Comparison of ENCODE assay signal across 9 mouse cellular contexts in the genomic region with DNA sequence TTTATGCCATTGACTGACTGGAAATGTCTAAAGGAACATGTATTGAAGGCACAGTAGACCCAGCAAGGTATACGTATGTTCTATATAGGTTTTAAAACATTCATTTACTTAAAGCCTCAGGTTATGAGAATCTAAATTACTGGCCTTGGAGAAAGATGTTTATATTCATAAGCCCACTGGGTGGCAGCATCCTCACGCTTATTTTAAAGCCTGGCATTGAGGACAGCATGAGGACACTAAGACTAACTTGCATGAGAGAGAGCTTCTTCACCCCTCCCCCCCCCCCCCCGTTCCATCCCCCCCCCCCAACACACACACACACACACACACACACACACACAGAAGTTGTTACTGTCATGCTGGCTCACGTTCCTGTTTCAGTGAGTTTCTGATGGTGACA. TPM values are rescaled to one million over a fixed set of nuclear protein-coding genes. Genes with fewer than 3 reads are reported as not detected.
DNase-seq lines count a peak whose midpoint lies in the region; ATAC-seq and TF ChIP-seq lines count a peak whose summit lies in the region.
"Had no signal": no experiment of that assay in that cellular context is flagged by ENCODE, and none has a peak within 500 bp of the region (broad histone marks: within the 10 kb centered on the region; RNA-seq: fewer than 3 reads in every experiment).

No protein-coding gene starts in this region.

- no peaks in the 10 kb centered on the region for H3K4me1 ChIP-seq in ES-E14 (ENCODE audit: control insufficient read depth in 2 of 2, insufficient read depth in 2 of 2, low read length in 2 of 2, poor library complexity in 1 of 2)
- H3K4me1 ChIP-seq: limb, embryonic 15.5 days had no signal

- in situ Hi-C loops in ES-E14 (cut with MboI; ENCODE audit: low sequenced_read_pairs in 2 of 2, unreplicated experiment in 2 of 2), result loop anchor here in 1 of 2 experiments (10.0 kb wide), 1 partner anchor 672 kb away; no protein-coding TSS in a partner anchor

- 0 out of 2 replicates have a peak, but pooled peaks have one; percentile 35 for ATAC-seq in granulocyte monocyte progenitor cell, adult 5-6 weeks (replicated peaks; ENCODE audit: poor library complexity, severe bottlenecking)

- DNase-seq in 416B (ENCODE audit: low read depth), result peak; percentile 62
- DNase-seq in ES-E14 (ENCODE audit: low read depth, low spot score), result peak; percentile 19
- DNase-seq in cerebellum, postnatal 14 days, result peak; percentile 63
- peak; percentile 7 to 9 for DNase-seq in left cerebral cortex, postnatal 36 days (ENCODE audit: low spot score in 2 of 2)
- peak; percentile 43 to 45 for DNase-seq in right cerebral cortex, postnatal 10 days (ENCODE audit: low spot score in 2 of 2)
- DNase-seq in Muller cell, postnatal 12 days (ENCODE audit: inconsistent ontology term), result no peak
- DNase-seq in B cell, adult 2 months, result no peak

- no peak overlapping the region for H3K27ac ChIP-seq in ES-E14 (ENCODE audit: insufficient read depth, low read depth, low read length, poor library complexity, severe bottlenecking)
- H3K27ac ChIP-seq: limb, embryonic 15.5 days had no signal

- intact Hi-C loops in left cerebral cortex, postnatal 36 days (cut with DNase I), result loop anchor here (2.0 kb wide), 2 partner anchors 602 to 676 kb away; no protein-coding TSS in a partner anchor

- H3K9me3 ChIP-seq in ES-E14 (ENCODE audit: control insufficient read depth, insufficient read depth, low read depth, low read length), result no peaks in the 10 kb centered on the region
- H3K9me3 ChIP-seq: limb, embryonic 15.5 days had no signal

- H3K9ac ChIP-seq in ES-E14 (ENCODE audit: insufficient read depth, low read depth, low read length, poor library complexity, severe bottlenecking), result no peak overlapping the region
- H3K9ac ChIP-seq: limb, embryonic 15.5 days had no signal

- no peaks in the 10 kb centered on the region for H3K36me3 ChIP-seq in ES-E14 (ENCODE audit: control insufficient read depth, insufficient read depth, low read length, poor library complexity, severe bottlenecking)
- H3K36me3 ChIP-seq: limb, embryonic 15.5 days had no signal

- H3K4me3 ChIP-seq in ES-E14 (ENCODE audit: insufficient read depth in 1 of 2, low read depth in 1 of 2, low read length in 2 of 2, poor library complexity in 1 of 2, severe bottlenecking in 1 of 2), result no peak overlapping the region
- H3K4me3 ChIP-seq: limb, embryonic 15.5 days had no signal

TF ChIP-seq in ES-E14, 5 proteins besides CTCF, POLR2A, EP300 and RAD21:
- TF ChIP-seq ZC3H11A (IDR thresholded peaks at IDR 0.05; ENCODE audit: borderline replicate concordance, low read depth, low read length) (peak; percentile 44; the same call in 1 of the 2 replicates), CHD2 (IDR thresholded peaks at IDR 0.05; ENCODE audit: low read depth, low read length) (no peak), ZNF384 (IDR thresholded peaks at IDR 0.05; ENCODE audit: low read depth, low read length) (no peak), MAFK (IDR thresholded peaks at IDR 0.05; ENCODE audit: insufficient read depth, low read depth, low read length) (no peak), HCFC1 (IDR thresholded peaks at IDR 0.05; ENCODE audit: borderline replicate concordance, insufficient read depth, low read length) (no peak)
TF ChIP-seq in ES-E14: peak in this region for 1.

RNA-seq across cellular contexts. Expression of gene Cst10, which starts 17.7 kb away (rescaled TPM):
- not detected in 2 replicates for total RNA-seq in ES-E14 (2012; rRNA removed)
- not detected in 2 replicates for total RNA-seq in granulocyte monocyte progenitor cell, adult 5-6 weeks (2014; fragmentation: Nextera tagmentation)
- not detected in 2 replicates for total RNA-seq in granulocyte monocyte progenitor cell, adult 5-6 weeks (2017)
- not detected for total RNA-seq in left cerebral cortex, postnatal 36 days (2021)

Comparison
In these comparisons a context has a peak if more than half of its experiments do, and no peak if none do; other contexts are left out.
1. DNase-seq: peak in 416B (single experiment), ES-E14 (single experiment), cerebellum, postnatal 14 days (2 of 2), left cerebral cortex, postnatal 36 days (2 of 2) and right cerebral cortex, postnatal 10 days (2 of 2); none in Muller cell, postnatal 12 days (single experiment) and B cell, adult 2 months (0 of 2).